Mouse (Mus musculus): ENCODE data around the gene Gng8.
A peak's percentile ranks its signal among the peaks of the same experiment; 100 is the strongest.

The Gng8 gene

DNA sequence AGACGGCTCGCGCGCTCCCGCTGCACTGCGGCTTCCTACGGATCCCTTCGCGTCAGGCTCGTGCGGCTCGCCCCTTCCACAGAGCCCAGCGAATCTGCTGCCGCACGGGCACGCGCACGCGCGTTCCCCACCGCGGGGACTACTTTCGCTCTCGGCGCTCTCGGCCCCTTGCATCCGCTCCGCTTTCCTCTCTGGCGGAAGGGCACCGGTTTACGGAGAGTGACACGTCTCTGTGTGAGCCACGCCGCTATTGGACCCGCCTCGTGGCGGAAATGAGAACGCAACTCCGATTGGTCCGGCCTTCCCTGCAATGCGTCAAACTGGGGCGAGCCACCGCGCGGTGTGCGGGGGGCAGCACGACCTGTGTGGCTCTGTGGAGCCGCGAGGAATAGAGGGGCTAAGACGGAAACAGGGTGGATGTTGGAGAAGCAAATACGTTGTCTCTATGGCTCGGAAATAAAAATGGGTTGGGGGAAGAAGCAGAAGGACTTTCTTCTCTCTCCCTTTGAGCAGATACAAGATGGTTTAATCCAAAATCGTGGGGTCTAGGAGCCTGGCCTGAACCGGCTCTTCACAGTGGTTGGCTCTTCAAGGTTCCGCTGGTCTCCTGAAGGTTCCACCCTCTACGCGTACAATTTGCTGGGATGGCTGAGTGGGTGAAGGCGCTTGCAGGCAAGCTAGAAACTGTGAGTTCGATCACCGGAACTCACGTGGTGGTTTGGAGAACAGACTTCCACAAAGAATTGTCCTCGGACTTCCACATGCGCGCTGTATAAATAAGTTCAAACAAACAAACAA lies 32.6 kb downstream of the Gng8 start, which contains the start of gene Calm3:
Gene Calm3 (minus strand): TSS at position 78 of the 798 bp plus-strand sequence.
- DNase-seq (ENCODE audit: low spot score) = peak; percentile 99

DNA sequence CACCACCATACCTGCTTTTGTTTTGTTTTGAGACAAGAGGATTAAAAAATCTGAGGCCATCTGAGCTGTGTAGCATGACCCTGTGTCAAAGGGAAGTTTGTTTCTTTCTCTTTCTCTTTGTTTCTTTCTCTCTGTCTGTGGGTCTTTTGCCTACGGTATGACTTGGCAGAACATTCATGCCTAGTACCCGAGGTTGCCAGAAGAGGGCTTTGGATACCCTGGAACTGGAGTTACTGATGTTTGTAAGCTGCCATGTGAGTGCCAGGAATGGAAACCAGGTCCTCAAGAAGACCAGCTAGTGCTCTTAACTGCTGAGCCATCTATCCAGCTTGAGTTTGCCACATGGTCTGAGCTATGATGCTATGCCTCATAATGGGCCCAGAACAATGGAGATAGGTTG lies 36.8 kb downstream of the Gng8 start:
- DNase-seq (ENCODE audit: low spot score) = no peak

DNA sequence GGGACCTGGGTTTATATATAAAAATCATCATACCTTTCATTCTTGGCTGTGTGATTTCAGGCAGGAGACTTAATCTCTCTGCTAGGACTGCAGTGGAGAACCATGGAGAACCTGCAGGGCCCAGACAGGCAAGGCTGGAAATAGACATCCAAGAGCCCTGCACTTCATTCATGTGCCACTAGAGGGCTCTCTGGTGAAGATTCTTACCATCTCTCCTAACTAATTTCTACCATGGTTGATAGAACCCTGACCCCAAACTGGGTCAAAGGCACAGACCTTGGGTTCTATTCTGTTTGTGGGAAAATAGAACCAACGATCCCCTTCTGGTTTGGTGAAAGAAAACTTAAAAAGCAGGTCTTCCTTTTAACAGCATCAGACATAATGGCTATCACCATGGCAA lies 39.3 kb downstream of the Gng8 start:
- DNase-seq (ENCODE audit: low spot score) = peak; percentile 60

DNA sequence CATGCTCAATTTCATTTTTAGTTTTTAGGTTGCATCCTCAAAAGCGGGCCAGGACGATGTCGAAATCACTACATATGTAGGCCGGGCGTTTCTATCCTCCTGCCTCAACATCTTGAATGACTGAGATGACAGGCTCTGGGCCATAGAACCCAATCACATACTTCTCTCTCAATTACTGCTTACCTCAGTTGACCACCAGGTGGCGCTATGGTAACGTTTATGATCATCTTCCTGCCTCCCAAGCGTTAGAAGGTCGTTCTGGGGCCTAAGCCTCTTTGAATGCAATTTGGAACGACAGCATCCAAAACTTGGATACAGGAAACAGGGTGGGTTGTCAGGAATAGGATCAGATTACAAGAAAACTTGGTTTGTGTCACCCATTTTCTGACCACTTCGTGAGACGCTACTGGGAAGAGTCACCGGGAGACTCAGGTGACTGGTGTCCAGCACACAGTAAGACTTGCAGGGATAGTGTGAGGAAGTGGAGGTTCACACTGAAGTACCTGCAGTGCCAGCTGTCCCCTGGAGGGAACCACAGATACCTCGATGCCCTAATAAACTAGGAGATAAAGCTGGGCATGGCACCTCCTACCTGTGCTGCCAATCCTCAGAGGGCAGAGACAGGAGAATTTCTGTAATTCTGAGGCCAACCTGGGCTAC lies 40.5 kb downstream of the Gng8 start:
- DNase-seq (ENCODE audit: low spot score) = peak; percentile 77

DNA sequence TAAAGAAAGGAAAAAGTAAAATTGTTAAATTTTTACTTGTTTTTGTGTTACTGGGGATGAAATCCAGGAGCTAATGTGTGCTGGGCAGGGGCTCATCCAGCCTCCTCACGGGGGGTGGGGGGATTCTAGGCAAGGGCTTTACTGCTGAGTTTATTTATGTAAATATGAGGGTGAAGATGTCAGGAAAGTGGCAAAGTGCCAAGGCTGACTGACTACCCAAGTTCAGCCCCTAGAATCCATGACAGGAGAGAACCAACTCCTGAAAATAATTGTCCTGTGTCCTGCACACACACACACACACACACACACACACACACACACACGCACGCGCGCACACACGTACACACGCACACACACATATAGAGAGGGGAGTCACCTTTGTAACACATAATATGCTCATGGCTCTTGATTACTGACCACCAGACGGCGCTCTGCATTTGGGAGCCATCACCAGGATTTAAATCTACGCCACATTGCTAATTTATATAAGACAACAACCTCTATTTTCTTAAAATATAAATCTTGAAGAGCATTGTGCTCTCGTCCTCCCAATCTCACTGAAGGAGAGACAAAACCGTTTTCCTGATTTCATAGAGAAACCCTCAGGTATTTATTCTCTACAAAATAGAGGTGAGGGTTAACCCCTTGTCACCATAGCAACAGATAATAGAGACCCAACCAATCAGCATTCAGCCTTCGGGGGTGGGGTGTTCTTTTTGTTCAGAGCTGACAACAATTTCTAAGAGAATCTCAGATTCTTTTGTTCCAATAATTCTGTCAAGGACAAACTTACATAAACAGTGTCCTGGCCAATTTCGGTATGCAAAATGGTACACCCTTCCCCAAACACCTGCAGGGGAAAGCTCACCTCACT lies 41.4 kb downstream of the Gng8 start:
- peak; percentile 55 for DNase-seq (ENCODE audit: low spot score)

DNA sequence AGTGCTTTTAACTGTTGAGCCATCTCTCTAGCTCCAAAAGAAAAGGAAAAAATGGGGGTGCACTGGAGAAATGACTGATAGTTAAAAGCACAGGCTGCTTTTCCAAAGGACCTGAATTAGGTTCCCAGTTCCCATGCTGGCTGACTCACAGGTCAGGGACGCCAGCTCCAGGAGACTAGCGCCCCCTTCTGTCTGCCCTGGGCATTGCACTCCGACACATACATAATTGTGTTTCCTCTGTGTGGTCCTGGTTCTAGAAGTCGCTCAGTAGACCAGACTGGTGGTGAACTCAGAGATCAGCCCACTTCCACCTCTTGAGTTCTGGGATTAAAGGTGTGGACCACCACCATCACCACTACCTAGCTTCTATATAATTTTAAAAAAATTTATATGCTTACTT lies 45.7 kb downstream of the Gng8 start:
- DNase-seq (ENCODE audit: low spot score) = no peak

DNA sequence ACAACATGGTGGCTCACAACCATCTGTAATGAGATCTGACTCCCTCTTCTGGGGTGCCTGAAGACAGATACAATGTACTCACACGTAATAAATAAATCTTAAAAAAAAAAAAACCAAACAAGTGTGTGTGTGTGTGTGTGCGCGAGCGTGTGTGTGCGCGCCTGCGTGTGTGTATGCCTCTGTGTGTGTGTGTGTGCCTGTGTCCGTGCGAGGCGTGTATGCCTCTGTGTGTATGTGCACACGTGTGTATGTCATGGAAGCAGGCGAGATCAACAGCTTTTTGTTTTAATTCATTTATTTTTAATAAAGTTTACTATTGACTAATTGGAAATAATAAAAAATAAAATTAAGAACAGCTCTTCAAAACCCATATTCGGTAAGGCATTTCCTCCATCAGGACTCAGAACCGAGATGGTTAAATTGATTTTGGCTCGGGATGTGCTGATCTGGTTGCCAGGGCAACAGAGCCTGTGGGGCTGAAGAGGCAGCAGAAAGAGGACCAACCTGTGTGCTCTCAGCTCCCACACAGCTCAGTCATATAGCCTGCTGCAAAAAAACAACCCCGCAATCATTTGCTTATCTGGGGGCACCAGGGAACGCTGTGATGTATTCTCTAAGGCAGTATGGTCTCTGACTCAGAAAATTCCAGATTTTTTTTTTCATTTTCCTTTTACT lies 46.7 kb downstream of the Gng8 start:
- no peak for DNase-seq (ENCODE audit: low spot score)

DNA sequence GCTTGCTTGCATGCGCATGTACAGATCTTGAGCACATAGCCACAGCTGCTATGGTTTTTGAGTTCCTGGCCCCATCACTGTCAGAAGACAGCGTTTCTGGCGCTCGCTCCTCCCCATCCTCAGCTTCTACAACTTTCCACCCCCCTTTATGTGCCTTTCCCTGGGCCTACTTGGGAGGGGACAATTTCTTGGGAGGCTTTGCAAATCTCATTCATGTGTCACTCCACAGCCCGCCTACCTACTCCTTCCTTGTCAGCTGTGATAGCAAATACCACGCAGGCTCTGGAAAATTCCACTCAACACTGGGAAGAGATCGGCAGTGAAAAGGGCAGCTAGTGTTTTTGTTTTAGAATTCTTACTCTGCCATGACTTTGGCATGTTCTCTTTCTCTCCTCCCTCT lies 48.7 kb downstream of the Gng8 start:
- DNase-seq (ENCODE audit: low spot score) = no peak

DNA sequence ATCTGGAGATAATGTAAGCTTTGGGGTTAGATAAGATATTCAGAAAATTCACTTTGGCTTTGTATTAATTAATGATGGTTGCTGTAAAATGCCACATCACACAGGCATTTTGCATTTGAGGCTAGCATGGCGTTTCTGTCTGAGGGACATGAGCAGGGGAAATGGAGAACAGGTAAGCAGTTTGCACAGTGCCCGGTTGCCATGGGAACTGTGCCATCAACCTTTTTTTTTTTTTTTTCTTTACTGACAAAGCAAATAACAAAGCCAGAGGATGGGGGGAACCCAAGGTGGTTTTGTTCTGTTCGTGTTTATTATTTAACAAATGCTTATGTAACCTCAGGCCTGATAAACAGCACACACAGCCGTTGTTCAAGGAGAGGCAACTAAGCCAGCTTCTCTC lies 51.3 kb downstream of the Gng8 start:
- DNase-seq (ENCODE audit: low spot score) = no peak

DNA sequence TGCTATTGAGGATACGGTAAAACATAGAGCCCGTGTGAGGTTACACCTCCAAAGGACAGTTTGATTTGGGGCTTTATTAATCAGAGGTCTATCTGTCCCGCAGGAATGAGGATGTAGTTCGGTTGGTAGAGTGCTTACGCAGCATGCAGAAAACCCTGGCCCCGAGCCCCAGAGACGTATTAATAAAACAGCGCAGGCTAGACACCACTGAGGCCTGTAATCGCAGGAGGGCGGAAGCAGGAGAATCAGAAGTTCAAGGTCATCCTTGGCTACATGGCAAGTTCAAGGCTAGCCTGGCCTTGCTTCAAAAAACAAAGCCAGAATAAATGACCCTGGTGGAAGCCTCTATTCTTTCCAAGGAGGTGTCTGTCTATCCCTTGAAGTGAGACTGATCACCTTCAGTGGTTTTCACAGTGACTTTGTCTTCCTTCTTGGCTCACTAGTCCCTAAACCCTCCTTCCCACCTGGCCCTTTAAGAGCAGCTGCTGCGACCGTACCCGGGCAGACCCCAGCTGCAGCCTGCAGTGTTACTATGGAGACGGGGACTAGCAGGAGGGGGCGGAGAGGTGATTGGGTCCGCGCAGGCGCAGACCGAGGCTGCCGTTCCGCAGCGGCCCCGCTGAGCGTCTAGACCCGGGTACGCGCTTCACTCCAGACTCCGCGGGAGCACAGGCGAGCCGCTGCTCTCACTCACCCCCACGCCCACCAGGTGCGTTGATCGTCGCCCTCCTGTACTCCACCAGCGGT lies 52.6 kb downstream of the Gng8 start, which contains the start of gene Pnmal2:
Gene Pnmal2 (plus strand): TSS at position 622 of the 747 bp plus-strand sequence.
- DNase-seq (ENCODE audit: low spot score) = peak; percentile 70

DNA sequence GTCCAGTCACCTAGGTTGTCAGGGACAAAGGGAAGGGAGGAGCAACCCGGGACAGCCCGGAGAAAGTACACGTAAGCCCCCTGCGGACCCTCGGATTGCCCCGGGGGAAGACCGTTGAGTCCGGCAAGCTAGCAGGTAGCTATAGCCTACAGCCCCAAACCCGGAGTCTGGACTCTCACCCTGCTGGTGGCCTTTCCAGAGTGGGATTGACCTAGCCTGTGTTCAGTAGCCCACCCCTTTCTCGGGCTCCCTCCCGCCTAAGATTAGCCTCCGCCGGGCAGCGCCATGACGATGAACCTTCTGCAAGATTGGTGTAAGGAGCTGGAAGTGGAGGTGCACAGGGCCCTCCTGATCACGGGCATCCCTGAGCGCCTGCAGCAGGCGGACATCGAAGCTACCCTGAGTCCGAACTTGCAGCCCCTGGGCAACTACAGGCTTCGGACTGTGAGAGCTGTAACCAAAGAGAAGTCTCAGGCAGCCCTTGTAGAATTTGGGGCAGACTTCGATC lies 53.3 kb downstream of the Gng8 start:
- no peak for DNase-seq (ENCODE audit: low spot score)

Data from T-cell, adult 2 months (primary cell).